Mouse (Mus musculus) embryonic facial prominence, embryonic 11.5 days (tissue): ENCODE measurements around the gene Phlda1. TPM values are rescaled to one million over a fixed set of nuclear protein-coding genes. Genes with fewer than 3 reads are reported as not detected.

ENCODE experiments used
- ATAC-seq: fragments of 200-750 bp; cut with Nextera tagmentation; replicated peaks from 2 replicates; pipeline ENCODE4 v1.8.0; 2017; ENCODE audit warnings: low read depth; ENCODE audit not compliant: insufficient number of reproducible peaks, low FRiP score, low TSS enrichment
- DNase-seq: peaks from one replicate; pipeline ENCODE4 v3.0.0-alpha.2; 2015; ENCODE audit warnings: low spot score
- H3K27ac ChIP-seq: fragments of 300-500 bp; sonication (generic); replicated peaks from 2 replicates; pipeline ENCODE4 v1.5.1; 2014; ENCODE audit warnings: mild to moderate bottlenecking, low read depth, low read length, control low read depth
- H3K27me3 ChIP-seq: fragments of 300-500 bp; sonication (generic); 2 replicates; pipeline ENCODE4 v1.6.1; 2014; ENCODE audit warnings: mild to moderate bottlenecking, low read length, moderate library complexity, mixed read lengths; ENCODE audit not compliant: control insufficient read depth, insufficient read depth
- H3K36me3 ChIP-seq: fragments of 300-500 bp; sonication (generic); replicated peaks from 2 replicates; pipeline ENCODE4 v1.6.1; 2014; ENCODE audit warnings: low read depth, mild to moderate bottlenecking, low read length, moderate library complexity, mixed read lengths; ENCODE audit not compliant: control insufficient read depth, insufficient read depth
- H3K4me1 ChIP-seq: fragments of 300-500 bp; sonication (generic); 2 replicates; pipeline ENCODE4 v1.6.1; 2014; ENCODE audit warnings: low read length, mixed read lengths; ENCODE audit not compliant: control insufficient read depth, insufficient read depth
- H3K4me2 ChIP-seq: fragments of 300-500 bp; sonication (generic); 2 replicates; pipeline ENCODE4 v1.6.1; 2014; ENCODE audit warnings: low read depth, mild to moderate bottlenecking, control low read depth, low read length, moderate library complexity
- H3K4me3 ChIP-seq: fragments of 300-500 bp; sonication (generic); 2 replicates; pipeline ENCODE4 v1.5.1; 2014; ENCODE audit warnings: low read depth, low read length, control low read depth
- H3K9ac ChIP-seq: fragments of 300-500 bp; sonication (generic); replicated peaks from 2 replicates; pipeline ENCODE4 v1.6.1; 2014; ENCODE audit warnings: mild to moderate bottlenecking, control low read depth, low read length
- H3K9me3 ChIP-seq: fragments of 300-500 bp; sonication (generic); replicated peaks from 2 replicates; pipeline ENCODE4 v1.6.1; 2016; ENCODE audit warnings: mild to moderate bottlenecking, low read length, inconsistent platforms, mixed read lengths; ENCODE audit not compliant: control insufficient read depth
- WGBS: fragments of 180-500 bp; shearing (Covaris S2); extraction: QIAGEN DNeasy Blood & Tissue Kit; methylation state at CpG from one replicate; pipeline ENCODE4 v1.1.7; 2014; 5-methylcytosine and 5-hydroxymethylcytosine counted together
- polyA plus RNA-seq: library from polyadenylated mRNA; unstranded; fragments of >200 nt; fragmentation: Nextera tagmentation; extraction: Ambion mirVana; gene quantifications from 2 replicates; pipeline ENCODE4 v1.2.1, GENCODE M21; 2014

Phlda1 gene
- polyA plus RNA-seq, 1 experiment from 2014 or later, result 25.6 TPM

- DNase-seq (peak; percentile 99), ATAC-seq (peak; percentile 99)
- H3K9ac ChIP-seq, result peak within 1 kb of the TSS; percentile 97
- WGBS, result under 1% methylated on average over 65 of the region's 80 CpGs
- no peaks in the 10 kb centered on the region for H3K9me3 ChIP-seq
- H3K36me3 ChIP-seq, result no peaks in the 10 kb centered on the region
- H3K27ac ChIP-seq, result peak within 1 kb of the TSS; percentile 95
- no peaks in the 10 kb centered on the region; the same call in 1 of the 2 replicates for H3K4me1 ChIP-seq
- H3K4me2 ChIP-seq, result peak within 1 kb of the TSS; percentile 68
- peak within 1 kb of the TSS; percentile 93 for H3K4me3 ChIP-seq
- no peaks in the 10 kb centered on the region for H3K27me3 ChIP-seq
Measured at GRCm38 (mm10) chr10:111472686-111473510, 33.2 kb upstream of the Phlda1 start, which contains the start of gene Nap1l1. Gene Nap1l1, plus strand, starts transcription at chr10:111473223.

DNA sequence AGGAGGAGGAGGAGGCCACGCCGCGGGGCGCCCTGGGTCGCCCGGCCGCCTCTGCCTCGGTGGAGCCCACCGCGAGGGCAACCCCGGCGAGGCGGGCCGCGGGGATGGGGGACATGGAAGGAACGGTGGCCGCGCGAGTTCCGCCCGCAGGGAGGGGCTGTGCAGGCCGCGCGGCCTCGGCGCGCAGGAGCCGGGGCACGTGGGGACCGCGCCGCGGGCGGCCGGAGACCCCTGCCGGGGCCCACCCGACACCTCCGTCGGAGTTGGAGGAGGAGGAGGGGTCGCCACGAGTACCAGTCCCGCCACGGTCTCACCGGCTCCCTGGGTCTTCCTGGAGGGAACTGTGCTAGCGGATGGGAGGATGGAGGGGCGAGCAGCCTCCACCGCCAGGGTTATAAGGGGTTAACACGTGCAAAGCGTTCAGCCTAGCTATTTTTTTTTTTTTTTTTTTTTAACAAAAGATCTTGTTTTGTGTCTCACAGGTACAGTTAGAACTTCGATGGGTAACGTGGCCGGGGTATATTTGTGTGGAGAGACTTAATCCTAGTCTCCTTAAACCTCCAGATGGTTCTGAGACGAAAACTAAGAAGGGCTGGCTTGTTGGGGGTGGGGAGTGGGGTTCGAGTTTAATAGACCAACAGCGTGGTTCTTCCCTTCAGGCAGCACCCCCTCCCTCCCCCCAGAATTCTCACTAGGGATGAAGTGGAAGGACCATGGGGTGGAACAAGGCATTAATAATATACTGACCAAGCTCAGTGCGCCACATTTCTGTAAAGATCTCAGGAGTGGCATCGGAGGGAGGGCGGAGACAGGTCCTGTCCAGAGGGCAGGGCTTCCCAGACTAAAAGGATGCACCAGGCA is 32.3 kb upstream of the Phlda1 start:
- Histone ChIP-seq H3K27ac (peak overlapping the region; percentile 95), H3K4me1 (no peaks in the 10 kb centered on the region; the same call in 1 of the 2 replicates), H3K4me2 (peak overlapping the region; percentile 68), H3K27me3 (no peaks in the 10 kb centered on the region), H3K9ac (peak overlapping the region; percentile 97), H3K36me3 (no peaks in the 10 kb centered on the region), H3K9me3 (no peaks in the 10 kb centered on the region), H3K4me3 (peak overlapping the region; percentile 93)
- peak; percentile 69 for DNase-seq
- WGBS, result under 1% methylated on average over 57 of the region's 58 CpGs
- ATAC-seq, result peak; percentile 66

GRCm38 (mm10) chr10:111476301-111476700 is 29.8 kb upstream of the Phlda1 start:
- DNase-seq (no peak), ATAC-seq (no peak)
- no peaks in the 10 kb centered on the region for H3K27me3 ChIP-seq
- H3K9ac ChIP-seq, result no peak overlapping the region
- 63% methylated on average over 4 of the region's 4 CpGs for WGBS
- no peaks in the 10 kb centered on the region for H3K9me3 ChIP-seq
- no peak overlapping the region for H3K4me2 ChIP-seq
- no peaks in the 10 kb centered on the region for H3K36me3 ChIP-seq
- H3K27ac ChIP-seq, result no peak overlapping the region
- H3K4me1 ChIP-seq, result no peaks in the 10 kb centered on the region; the same call in 1 of the 2 replicates
- H3K4me3 ChIP-seq, result no peak overlapping the region

DNA sequence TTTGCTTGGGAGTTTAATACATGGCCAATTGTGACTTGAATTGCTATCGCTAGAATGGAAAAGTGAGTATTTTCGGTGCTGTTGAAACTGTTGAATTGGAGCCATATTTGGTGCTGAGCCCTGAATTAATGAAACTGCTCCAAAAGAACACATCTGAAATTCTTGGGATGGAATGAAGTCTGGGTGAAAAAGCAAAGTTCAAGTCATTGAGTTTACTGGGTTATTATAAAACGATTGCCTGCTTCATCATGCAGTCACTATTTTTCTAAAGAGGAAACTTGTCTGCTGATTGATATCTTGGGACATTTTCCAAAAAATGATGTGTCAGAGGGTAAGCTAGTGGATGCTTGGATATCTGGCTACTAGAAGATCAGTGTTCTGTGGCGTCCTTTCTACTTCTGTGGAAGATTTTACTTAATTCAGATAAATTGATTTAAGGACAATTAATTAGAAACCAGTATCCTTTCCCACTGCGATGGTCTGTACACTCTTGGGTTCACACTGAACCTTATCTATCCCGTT is 29.0 kb upstream of the Phlda1 start:
- DNase-seq (no peak), ATAC-seq (no peak)
- no peaks in the 10 kb centered on the region; the same call in 1 of the 2 replicates for H3K4me1 ChIP-seq
- no peaks in the 10 kb centered on the region for H3K36me3 ChIP-seq
- no peaks in the 10 kb centered on the region for H3K9me3 ChIP-seq
- no peak overlapping the region for H3K27ac ChIP-seq
- no peak overlapping the region for H3K9ac ChIP-seq
- 83% methylated on average over 6 of the region's 6 CpGs for WGBS
- H3K4me3 ChIP-seq, result no peak overlapping the region
- no peak overlapping the region for H3K4me2 ChIP-seq
- H3K27me3 ChIP-seq, result no peaks in the 10 kb centered on the region

DNA sequence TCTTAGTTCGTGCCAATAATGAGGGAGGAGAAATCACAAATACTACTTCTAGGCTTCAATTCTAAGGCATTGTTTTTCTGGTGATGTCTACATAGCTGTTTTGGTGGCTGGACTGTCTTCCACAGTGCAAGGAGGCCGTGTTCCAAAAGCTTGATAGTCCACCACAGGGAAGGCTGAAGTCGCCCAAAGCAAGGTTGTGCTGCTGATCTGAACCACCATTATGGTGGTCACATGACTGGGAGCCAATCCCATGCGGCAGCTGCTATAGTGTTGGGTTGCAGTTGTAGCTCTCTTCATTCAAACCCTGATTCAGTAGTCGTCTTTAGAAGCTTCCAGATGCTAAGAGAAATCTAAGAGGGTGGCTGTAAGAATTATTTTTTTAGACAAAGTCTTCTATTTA is 26.5 kb upstream of the Phlda1 start:
- WGBS, result 74% methylated on average over 5 of the region's 5 CpGs
- Histone ChIP-seq H3K27ac (no peak overlapping the region), H3K27me3 (no peaks in the 10 kb centered on the region), H3K4me1 (no peaks in the 10 kb centered on the region; the same call in 1 of the 2 replicates), H3K9ac (no peak overlapping the region), H3K4me3 (no peak overlapping the region), H3K36me3 (no peaks in the 10 kb centered on the region; the same call in none of the 2 replicates), H3K4me2 (no peak overlapping the region), H3K9me3 (no peaks in the 10 kb centered on the region)
- ATAC-seq (no peak), DNase-seq (no peak)

DNA sequence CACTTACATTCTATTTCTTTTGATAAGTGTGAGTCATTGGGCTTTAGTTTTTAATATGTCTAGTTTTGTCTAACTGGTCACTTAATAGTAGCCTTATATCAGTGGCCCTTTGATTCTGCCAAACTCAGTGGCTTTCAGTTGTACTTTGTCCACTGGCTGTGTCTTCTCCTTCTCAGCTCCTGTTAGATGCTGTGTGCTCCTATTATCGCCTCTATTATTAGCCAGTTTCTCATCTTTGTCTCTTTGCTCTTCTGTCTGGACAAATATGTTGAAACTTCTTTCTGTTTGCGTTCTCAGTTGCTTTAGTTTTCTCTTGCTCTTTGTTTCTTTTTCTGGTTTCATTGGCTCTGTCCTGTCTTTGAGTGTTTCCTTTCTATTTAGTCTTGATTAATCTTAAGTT is 23.4 kb upstream of the Phlda1 start:
- H3K4me1 ChIP-seq, result no peaks in the 10 kb centered on the region
- H3K27me3 ChIP-seq, result no peaks in the 10 kb centered on the region
- no peak for DNase-seq
- ATAC-seq, result no peak
- no peak overlapping the region for H3K4me3 ChIP-seq
- 95% methylated on average over 2 of the region's 2 CpGs for WGBS
- H3K9ac ChIP-seq, result no peak overlapping the region
- H3K27ac ChIP-seq, result no peak overlapping the region
- peaks cover 6% of the 10 kb centered on the region for H3K36me3 ChIP-seq
- H3K9me3 ChIP-seq, result no peaks in the 10 kb centered on the region
- no peak overlapping the region for H3K4me2 ChIP-seq

- Histone ChIP-seq H3K4me1 (no peaks in the 10 kb centered on the region), H3K36me3 (peaks cover 6% of the 10 kb centered on the region), H3K4me2 (no peak overlapping the region), H3K27ac (no peak overlapping the region), H3K9ac (no peak overlapping the region), H3K4me3 (no peak overlapping the region), H3K9me3 (no peaks in the 10 kb centered on the region), H3K27me3 (no peaks in the 10 kb centered on the region)
- 86% methylated on average over 5 of the region's 5 CpGs for WGBS
- no peak for ATAC-seq
- DNase-seq, result no peak
Measured at GRCm38 (mm10) chr10:111484079-111484478, 22.0 kb upstream of the Phlda1 start.
